Mouse (Mus musculus) embryo, embryonic 10.5 days (tissue): ENCODE measurements around the gene Bank1.
A peak's percentile ranks its signal among the peaks of the same experiment; 100 is the strongest.

Source experiments
- DNase-seq: peaks from one replicate; pipeline ENCODE4 v3.0.0-alpha.2; 2015; ENCODE audit warnings: low spot score

Gene Bank1

DNA sequence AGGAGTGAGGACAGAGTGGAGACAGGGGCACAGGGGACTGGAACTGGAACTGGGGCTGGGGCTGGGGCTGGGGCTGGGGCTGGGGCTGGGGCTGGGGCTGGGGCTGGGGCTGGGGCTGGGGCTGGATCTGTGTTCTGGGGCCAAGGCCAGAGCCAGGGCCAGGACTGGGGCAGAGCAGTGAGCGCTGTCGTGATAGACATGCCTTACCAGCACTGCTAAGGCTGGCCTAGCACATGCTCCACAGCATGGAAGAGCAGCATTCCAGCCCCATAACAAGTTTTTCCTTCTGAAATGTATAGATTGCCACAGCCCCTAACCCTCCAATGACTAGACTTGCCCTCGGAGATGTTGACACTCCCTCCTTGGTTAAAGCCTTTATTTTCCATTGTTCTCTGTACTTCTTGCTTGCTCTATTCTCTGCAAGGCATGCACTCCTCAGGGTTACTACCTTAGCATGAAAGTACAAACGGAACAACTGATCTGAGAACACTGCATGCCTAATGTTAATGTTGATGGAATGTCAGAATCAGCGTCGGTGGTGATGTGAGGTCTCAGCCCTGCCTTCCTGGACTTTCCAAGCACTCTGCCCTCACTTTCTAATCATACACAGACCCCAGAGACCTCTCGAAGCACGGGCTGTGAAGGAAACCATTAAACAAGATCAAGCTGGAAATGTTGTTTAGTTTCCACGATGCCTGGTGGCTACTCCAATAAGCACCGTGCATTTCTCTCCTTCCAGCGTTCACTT is 318.6 kb downstream of the Bank1 start:
- peak; percentile 18 for DNase-seq
